8 mouse cellular contexts compared by ENCODE assay signal in the genomic region with DNA sequence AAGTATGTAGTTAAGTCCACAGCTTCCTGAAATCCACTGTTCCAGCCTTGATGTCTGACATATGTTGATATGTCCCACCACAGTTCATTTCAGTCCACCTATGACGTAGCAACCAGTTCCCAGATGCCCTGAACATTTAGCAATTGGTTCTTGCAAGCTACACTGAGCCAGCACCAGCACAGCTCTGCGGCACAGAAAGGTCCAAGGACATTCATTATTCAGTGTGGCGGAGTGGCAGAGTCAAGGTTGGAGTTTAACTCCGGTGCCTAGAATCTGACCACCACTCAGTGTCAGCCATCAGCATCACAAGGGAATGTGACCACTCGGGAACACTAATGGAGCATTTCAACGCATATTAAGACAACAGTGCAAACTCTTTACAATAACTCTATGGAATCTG. TPM values are rescaled to one million over a fixed set of nuclear protein-coding genes. Genes with fewer than 3 reads are reported as not detected.
DNase-seq lines count a peak whose midpoint lies in the region; ATAC-seq lines count a peak whose summit lies in the region.
"Had no signal": no experiment of that assay in that cellular context is flagged by ENCODE, and none has a peak within 500 bp of the region (broad histone marks: within the 10 kb centered on the region; RNA-seq: fewer than 3 reads in every experiment).

No protein-coding gene starts in this region.

- H3K36me3 ChIP-seq in liver, embryonic 11.5 days (ENCODE audit: control insufficient read depth, insufficient read depth, low read length): no peaks in the 10 kb centered on the region
- no peaks in the 10 kb centered on the region for H3K36me3 ChIP-seq in forebrain, embryonic 13.5 days (ENCODE audit: poor library complexity, severe bottlenecking)
- H3K36me3 ChIP-seq in intestine, embryonic 15.5 days: no peaks in the 10 kb centered on the region
- no peaks in the 10 kb centered on the region for H3K36me3 ChIP-seq in midbrain, embryonic 16.5 days (ENCODE audit: control insufficient read depth, insufficient read depth, low read length)

- H3K27ac ChIP-seq in liver, embryonic 11.5 days (ENCODE audit: low read depth, low read length): no peak overlapping the region
- no peak overlapping the region for H3K27ac ChIP-seq in forebrain, embryonic 13.5 days
- no peak overlapping the region for H3K27ac ChIP-seq in intestine, embryonic 15.5 days
- no peak overlapping the region for H3K27ac ChIP-seq in midbrain, embryonic 16.5 days (ENCODE audit: low read length)

- no peak for DNase-seq in liver, embryonic 11.5 days (ENCODE audit: low spot score)
- DNase-seq in liver: no peak
- DNase-seq in Muller cell, postnatal 12 days (ENCODE audit: inconsistent ontology term): no peak
- DNase-seq in cerebellum, adult 18-20 months: no peak
- DNase-seq: left cerebral cortex, postnatal 4 days had no signal

- peaks cover 36% of the 10 kb centered on the region for H3K27me3 ChIP-seq in liver, embryonic 11.5 days (replicated peaks; ENCODE audit: control insufficient read depth, insufficient read depth, low read length)
- peaks cover 72% of the 10 kb centered on the region for H3K27me3 ChIP-seq in forebrain, embryonic 13.5 days
- peaks cover 39% of the 10 kb centered on the region for H3K27me3 ChIP-seq in intestine, embryonic 15.5 days (replicated peaks)
- peaks cover 33% of the 10 kb centered on the region for H3K27me3 ChIP-seq in midbrain, embryonic 16.5 days (ENCODE audit: control insufficient read depth, insufficient read depth, low read depth, low read length)

- H3K9ac ChIP-seq in liver, embryonic 11.5 days (ENCODE audit: low read depth, low read length): peak overlapping the region; percentile 82
- no peak overlapping the region for H3K9ac ChIP-seq in forebrain, embryonic 13.5 days
- H3K9ac ChIP-seq in intestine, embryonic 15.5 days: no peak overlapping the region
- H3K9ac ChIP-seq in midbrain, embryonic 16.5 days (ENCODE audit: low read depth, low read length): no peak overlapping the region; the same call in 1 of the 2 replicates

- 58% methylated on average over 6 of the region's 6 CpGs for WGBS in liver, embryonic 11.5 days
- WGBS in forebrain, embryonic 13.5 days: 62% methylated on average over 6 of the region's 6 CpGs
- 64% methylated on average over 6 of the region's 6 CpGs for WGBS in intestine, embryonic 15.5 days
- WGBS in midbrain, embryonic 16.5 days: 52% methylated on average over 6 of the region's 6 CpGs

- peak overlapping the region; percentile 100 for H3K4me2 ChIP-seq in liver, embryonic 11.5 days
- H3K4me2 ChIP-seq in forebrain, embryonic 13.5 days: peak overlapping the region; percentile 98; the same call in 1 of the 2 replicates
- H3K4me2 ChIP-seq in intestine, embryonic 15.5 days (replicated peaks): peak overlapping the region; percentile 99
- H3K4me2 ChIP-seq in midbrain, embryonic 16.5 days (ENCODE audit: low read length): peak overlapping the region; percentile 93

- ATAC-seq in liver, embryonic 11.5 days (replicated peaks; ENCODE audit: low FRiP score): no peak
- no peak for ATAC-seq in forebrain, embryonic 13.5 days
- no peak for ATAC-seq in intestine, embryonic 15.5 days
- ATAC-seq in midbrain, embryonic 16.5 days: no peak

- H3K4me1 ChIP-seq in liver, embryonic 11.5 days (replicated peaks; ENCODE audit: control insufficient read depth, insufficient read depth, low read length): peaks cover 48% of the 10 kb centered on the region
- peaks cover 19% of the 10 kb centered on the region for H3K4me1 ChIP-seq in forebrain, embryonic 13.5 days
- H3K4me1 ChIP-seq in intestine, embryonic 15.5 days (replicated peaks): peaks cover 19% of the 10 kb centered on the region
- peaks cover 8% of the 10 kb centered on the region; the same call in 1 of the 2 replicates for H3K4me1 ChIP-seq in midbrain, embryonic 16.5 days (ENCODE audit: control insufficient read depth, insufficient read depth, low read length)

- peak overlapping the region; percentile 87 for H3K4me3 ChIP-seq in liver, embryonic 11.5 days (ENCODE audit: low read depth, low read length)
- peak overlapping the region; percentile 67; the same call in 1 of the 2 replicates for H3K4me3 ChIP-seq in forebrain, embryonic 13.5 days
- H3K4me3 ChIP-seq in intestine, embryonic 15.5 days (replicated peaks): peak overlapping the region; percentile 62; the same call in 1 of the 2 replicates
- H3K4me3 ChIP-seq in midbrain, embryonic 16.5 days (ENCODE audit: low read depth, low read length): peak overlapping the region; percentile 77

- no peaks in the 10 kb centered on the region for H3K9me3 ChIP-seq in liver, embryonic 11.5 days (ENCODE audit: control insufficient read depth, low read length)
- H3K9me3 ChIP-seq in forebrain, embryonic 13.5 days (replicated peaks): no peaks in the 10 kb centered on the region
- no peaks in the 10 kb centered on the region for H3K9me3 ChIP-seq in intestine, embryonic 15.5 days
- H3K9me3 ChIP-seq in midbrain, embryonic 16.5 days (replicated peaks; ENCODE audit: control insufficient read depth, low read length, poor library complexity, severe bottlenecking): no peaks in the 10 kb centered on the region

RNA-seq across cellular contexts. Expression of a gene that starts 1.9 kb away (rescaled TPM):
- polyA plus RNA-seq in liver, embryonic 11.5 days (2014; fragmentation: Nextera tagmentation; extraction: Ambion mirVana): 88.1 and 88.2 TPM in 2 replicates
- 10.2 and 11.5 TPM in 2 replicates for polyA plus RNA-seq in forebrain, embryonic 13.5 days (2015; fragmentation: Nextera tagmentation; extraction: Ambion mirVana)
- 26.4 and 30.5 TPM in 2 replicates for polyA plus RNA-seq in intestine, embryonic 15.5 days (2015; fragmentation: Nextera tagmentation; extraction: Ambion mirVana)
- polyA plus RNA-seq in midbrain, embryonic 16.5 days (2015; fragmentation: Nextera tagmentation; extraction: Ambion mirVana): 58.4 and 68.6 TPM in 2 replicates

RNA-seq across cellular contexts. Expression of a gene that starts 44.9 kb away (rescaled TPM):
- polyA plus RNA-seq in liver, embryonic 11.5 days (2014; fragmentation: Nextera tagmentation; extraction: Ambion mirVana): 34.0 and 34.8 TPM in 2 replicates
- 36.5 and 36.6 TPM in 2 replicates for polyA plus RNA-seq in forebrain, embryonic 13.5 days (2015; fragmentation: Nextera tagmentation; extraction: Ambion mirVana)
- polyA plus RNA-seq in intestine, embryonic 15.5 days (2015; fragmentation: Nextera tagmentation; extraction: Ambion mirVana): 19.9 and 24.2 TPM in 2 replicates
- 29.5 and 33.7 TPM in 2 replicates for polyA plus RNA-seq in midbrain, embryonic 16.5 days (2015; fragmentation: Nextera tagmentation; extraction: Ambion mirVana)
